Mouse (Mus musculus) stomach, postnatal 0 days (tissue): Measurements from ENCODE around the gene Gpc3.

Experiments
- CTCF ChIP-seq: IDR thresholded peaks from 2 replicates; pipeline ENCODE4 v1.5.1; 2016; ENCODE audit warnings: antibody characterized with exemption, low read depth, mild to moderate bottlenecking, moderate library complexity
- EP300 ChIP-seq: optimal IDR thresholded peaks from 2 replicates; pipeline ENCODE3; 2016; ENCODE audit warnings: antibody characterized with exemption

DNA sequence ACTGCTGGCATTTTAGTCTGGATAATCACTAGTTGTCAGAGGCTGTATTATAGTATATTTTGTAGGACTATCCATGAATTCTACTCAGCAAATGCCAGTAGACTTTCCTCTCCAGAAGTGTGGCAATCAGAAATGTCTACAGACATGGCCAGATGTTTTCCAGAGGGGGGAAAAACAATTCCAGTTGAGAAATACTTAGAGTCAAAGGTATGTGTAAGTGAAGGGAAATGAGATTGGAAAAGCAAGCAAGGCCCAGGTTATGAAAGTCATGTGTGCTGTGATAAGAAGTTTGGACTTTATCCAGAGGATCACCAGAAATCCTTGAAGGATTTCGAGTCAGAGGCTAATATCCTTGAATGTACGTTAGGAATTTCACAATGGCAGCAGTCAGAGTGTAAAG, 29.6 kb upstream of the Gpc3 start:
- TF ChIP-seq CTCF (no peak), EP300 (no peak)
